Mouse (Mus musculus) lung, adult 2 months (tissue): ENCODE measurements at regions not wholly inside any gene's neighbourhood (a gene's known extent, or its start where the extent isn't known, plus 50 kb on each side); places are given as distances from the start of the nearest gene placed in this dataset.

Experiments used
- CTCF ChIP-seq: fragments of 200-500 bp; IDR thresholded peaks from 2 replicates; pipeline ENCODE4 v1.5.1; 2011; ENCODE audit warnings: mild to moderate bottlenecking, low read length, control low read depth; ENCODE audit not compliant: insufficient read depth
- POLR2A ChIP-seq: fragments of 200-500 bp; IDR thresholded peaks from 2 replicates; pipeline ENCODE4 v1.6.1; 2011; ENCODE audit warnings: low read depth, mild to moderate bottlenecking, control low read depth, low read length, borderline replicate concordance; ENCODE audit errors: extremely low read depth

- TF ChIP-seq POLR2A (no peak), CTCF (no peak)
These were observed 343.9 kb upstream of the Mef2c start for GRCm38 (mm10) chr13:83159969-83160368.
